Mouse (Mus musculus): ENCODE measurements around the gene Dffb. TPM values are rescaled to one million over a fixed set of nuclear protein-coding genes. Genes with fewer than 3 reads are reported as not detected.

Gene Dffb
- total and polyA plus RNA-seq, 3 experiments: 2.7 to 7.7 (median 3.0) TPM

- 58% methylated on average over 4 of the region's 4 CpGs for WGBS
- peaks cover 7% of the 10 kb centered on the region for H3K79me2 ChIP-seq (replicated peaks; ENCODE audit: control insufficient read depth, insufficient read depth, low read length)
- no peak overlapping the region for H3K27ac ChIP-seq
- no peak for TF ChIP-seq CTCF (IDR thresholded peaks at IDR 0.05)
- no peak for TF ChIP-seq EP300 (IDR thresholded peaks at IDR 0.05; ENCODE audit: insufficient read depth, low read depth, low read length)
- TF ChIP-seq POLR2A (IDR thresholded peaks at IDR 0.05; ENCODE audit: insufficient read depth, low read depth, low read length): no peak
- H3K9ac ChIP-seq (ENCODE audit: low read depth, low read length): no peak overlapping the region
- H3K27me3 ChIP-seq (ENCODE audit: control insufficient read depth, insufficient read depth, low read length): no peaks in the 10 kb centered on the region
- no peaks in the 10 kb centered on the region for H3K36me3 ChIP-seq (ENCODE audit: control insufficient read depth, insufficient read depth, low read length)
- H3K4me3 ChIP-seq: no peak overlapping the region
- peaks cover 2% of the 10 kb centered on the region for H3K4me1 ChIP-seq (ENCODE audit: control insufficient read depth, insufficient read depth, low read length)
- DNase-seq: no peak
- intact Hi-C loops (cut with DNase I): no loop called here
Measured at GRCm38 (mm10) chr4:154007759-154008158, 32.8 kb upstream of the Dffb start.

GRCm38 (mm10) chr4:154006264-154006663 lies 31.3 kb upstream of the Dffb start:
- Histone ChIP-seq H3K27me3 (ENCODE audit: control insufficient read depth, insufficient read depth, low read length) (no peaks in the 10 kb centered on the region), H3K4me1 (ENCODE audit: control insufficient read depth, insufficient read depth, low read length) (no peaks in the 10 kb centered on the region), H3K4me3 (no peak overlapping the region), H3K36me3 (ENCODE audit: control insufficient read depth, insufficient read depth, low read length) (no peaks in the 10 kb centered on the region), H3K79me2 (replicated peaks; ENCODE audit: control insufficient read depth, insufficient read depth, low read length) (no peaks in the 10 kb centered on the region), H3K9ac (ENCODE audit: low read depth, low read length) (no peak overlapping the region), H3K27ac (no peak overlapping the region)
- TF ChIP-seq POLR2A (IDR thresholded peaks at IDR 0.05; ENCODE audit: insufficient read depth, low read depth, low read length) (no peak), CTCF (IDR thresholded peaks at IDR 0.05) (no peak), EP300 (IDR thresholded peaks at IDR 0.05; ENCODE audit: insufficient read depth, low read depth, low read length) (no peak)
- 94% methylated on average over 6 of the region's 6 CpGs for WGBS
- DNase-seq: no peak
- intact Hi-C loops (cut with DNase I): no loop called here

GRCm38 (mm10) chr4:154005488-154005887 lies 30.6 kb upstream of the Dffb start:
- no peak overlapping the region for H3K4me3 ChIP-seq
- H3K27ac ChIP-seq: no peak overlapping the region
- intact Hi-C loops (cut with DNase I): no loop called here
- WGBS: 90% methylated on average over 5 of the region's 5 CpGs
- H3K4me1 ChIP-seq (ENCODE audit: control insufficient read depth, insufficient read depth, low read length): no peaks in the 10 kb centered on the region
- H3K27me3 ChIP-seq (ENCODE audit: control insufficient read depth, insufficient read depth, low read length): no peaks in the 10 kb centered on the region
- no peak for TF ChIP-seq POLR2A (IDR thresholded peaks at IDR 0.05; ENCODE audit: insufficient read depth, low read depth, low read length)
- no peak for TF ChIP-seq EP300 (IDR thresholded peaks at IDR 0.05; ENCODE audit: insufficient read depth, low read depth, low read length)
- no peak for TF ChIP-seq CTCF (IDR thresholded peaks at IDR 0.05)
- no peak for DNase-seq
- H3K36me3 ChIP-seq (ENCODE audit: control insufficient read depth, insufficient read depth, low read length): no peaks in the 10 kb centered on the region
- no peaks in the 10 kb centered on the region for H3K79me2 ChIP-seq (replicated peaks; ENCODE audit: control insufficient read depth, insufficient read depth, low read length)
- H3K9ac ChIP-seq (ENCODE audit: low read depth, low read length): no peak overlapping the region

GRCm38 (mm10) chr4:153993505-153993904 lies 18.6 kb upstream of the Dffb start:
- WGBS: 92% methylated on average over 8 of the region's 8 CpGs
- intact Hi-C loops (cut with DNase I): no loop called here

GRCm38 (mm10) chr4:153992715-153993114 lies 17.8 kb upstream of the Dffb start:
- no peaks in the 10 kb centered on the region for H3K36me3 ChIP-seq (ENCODE audit: control insufficient read depth, insufficient read depth, low read length)
- no peak overlapping the region for H3K9ac ChIP-seq (ENCODE audit: low read depth, low read length)
- intact Hi-C loops (cut with DNase I): no loop called here
- TF ChIP-seq EP300 (IDR thresholded peaks at IDR 0.05; ENCODE audit: insufficient read depth, low read depth, low read length) (no peak), CTCF (IDR thresholded peaks at IDR 0.05) (no peak), POLR2A (IDR thresholded peaks at IDR 0.05; ENCODE audit: insufficient read depth, low read depth, low read length) (no peak)
- H3K4me1 ChIP-seq (ENCODE audit: control insufficient read depth, insufficient read depth, low read length): no peaks in the 10 kb centered on the region
- WGBS: 84% methylated on average over 10 of the region's 10 CpGs
- DNase-seq: no peak
- H3K4me3 ChIP-seq: no peak overlapping the region
- no peak overlapping the region for H3K27ac ChIP-seq
- H3K79me2 ChIP-seq (replicated peaks; ENCODE audit: control insufficient read depth, insufficient read depth, low read length): no peaks in the 10 kb centered on the region
- no peaks in the 10 kb centered on the region for H3K27me3 ChIP-seq (ENCODE audit: control insufficient read depth, insufficient read depth, low read length)

More at GRCm38 (mm10) chr4:153993505-153993904, 18.6 kb upstream of the Dffb start:
- Histone ChIP-seq H3K27me3 (ENCODE audit: control insufficient read depth, insufficient read depth, low read length) (no peaks in the 10 kb centered on the region), H3K27ac (no peak overlapping the region), H3K36me3 (ENCODE audit: control insufficient read depth, insufficient read depth, low read length) (no peaks in the 10 kb centered on the region), H3K4me3 (no peak overlapping the region), H3K4me1 (ENCODE audit: control insufficient read depth, insufficient read depth, low read length) (no peaks in the 10 kb centered on the region), H3K79me2 (replicated peaks; ENCODE audit: control insufficient read depth, insufficient read depth, low read length) (no peaks in the 10 kb centered on the region), H3K9ac (ENCODE audit: low read depth, low read length) (no peak overlapping the region)
- no peak for DNase-seq
- no peak for TF ChIP-seq POLR2A (IDR thresholded peaks at IDR 0.05; ENCODE audit: insufficient read depth, low read depth, low read length)

- no peak overlapping the region for H3K4me3 ChIP-seq
- TF ChIP-seq CTCF (IDR thresholded peaks at IDR 0.05) (no peak), EP300 (IDR thresholded peaks at IDR 0.05; ENCODE audit: insufficient read depth, low read depth, low read length) (no peak), POLR2A (IDR thresholded peaks at IDR 0.05; ENCODE audit: insufficient read depth, low read depth, low read length) (no peak)
- H3K27me3 ChIP-seq (ENCODE audit: control insufficient read depth, insufficient read depth, low read length): no peaks in the 10 kb centered on the region
- no peaks in the 10 kb centered on the region for H3K36me3 ChIP-seq (ENCODE audit: control insufficient read depth, insufficient read depth, low read length)
- peaks cover 3% of the 10 kb centered on the region for H3K79me2 ChIP-seq (replicated peaks; ENCODE audit: control insufficient read depth, insufficient read depth, low read length)
- no peak overlapping the region for H3K9ac ChIP-seq (ENCODE audit: low read depth, low read length)
- H3K4me1 ChIP-seq (ENCODE audit: control insufficient read depth, insufficient read depth, low read length): peaks cover 3% of the 10 kb centered on the region
- intact Hi-C loops (cut with DNase I): no loop called here
- no peak for DNase-seq
- 91% methylated on average over 11 of the region's 11 CpGs for WGBS
- H3K27ac ChIP-seq: no peak overlapping the region
Measured at GRCm38 (mm10) chr4:153980470-153980869, 5.5 kb upstream of the Dffb start.

Measured in heart, adult 2 months (tissue).